Comparison of ENCODE assay signal across 27 mouse cellular contexts in the genomic region with DNA sequence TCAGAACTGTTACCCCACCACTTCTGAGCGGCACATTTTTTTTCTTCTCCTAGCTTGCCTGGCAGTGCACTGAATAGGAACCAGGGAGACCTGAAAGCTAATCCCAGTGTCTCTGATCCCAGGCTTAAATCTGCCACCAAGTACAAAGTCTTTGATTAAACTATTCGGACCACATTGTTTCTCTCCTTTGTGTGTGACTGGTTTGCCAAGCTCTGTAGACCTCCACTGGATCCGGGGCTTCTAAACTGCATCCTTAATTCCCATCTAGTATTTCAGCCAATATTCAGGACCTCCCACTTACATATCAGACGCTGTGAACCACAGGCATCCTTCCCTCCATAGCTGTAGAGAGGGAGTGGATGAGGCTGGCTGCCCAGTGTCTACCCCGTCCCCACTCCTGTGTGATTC. TPM values are rescaled to one million over a fixed set of nuclear protein-coding genes. Genes with fewer than 3 reads are reported as not detected.
A peak's percentile ranks its signal among the peaks of the same experiment; 100 is the strongest.
DNase-seq lines count a peak whose midpoint lies in the region; ATAC-seq and TF ChIP-seq lines count a peak whose summit lies in the region.
"Had no signal": no experiment of that assay in that cellular context is flagged by ENCODE, and none has a peak within 500 bp of the region (broad histone marks: within the 10 kb centered on the region; RNA-seq: fewer than 3 reads in every experiment).

No protein-coding gene starts in this region.

- no peaks in the 10 kb centered on the region for H3K36me3 ChIP-seq in heart, embryonic 10.5 days
- H3K36me3 ChIP-seq in forebrain, embryonic 15.5 days, result 0 out of 2 replicates have a peak, but pooled peaks cover 2% of the 10 kb centered on the region
- H3K36me3 ChIP-seq in midbrain, embryonic 14.5 days (ENCODE audit: control insufficient read depth, insufficient read depth, low read length), result peaks cover 12% of the 10 kb centered on the region

- no peak overlapping the region for H3K27ac ChIP-seq in heart, embryonic 10.5 days
- no peak overlapping the region for H3K27ac ChIP-seq in forebrain, embryonic 15.5 days (replicated peaks)
- 0 out of 2 replicates have a peak overlapping the region, but pooled peaks have one; percentile 0 for H3K27ac ChIP-seq in midbrain, embryonic 14.5 days (replicated peaks; ENCODE audit: low read depth, low read length)
- H3K27ac ChIP-seq: embryonic facial prominence, embryonic 13.5 days; hindbrain, embryonic 12.5 days had no signal

- DNase-seq in heart, embryonic 10.5 days (ENCODE audit: low spot score), result peak; percentile 41
- DNase-seq in heart, postnatal 36 days, result no peak
- DNase-seq in brain, embryonic 14.5 days (ENCODE audit: low read depth), result peak; percentile 74
- no peak for DNase-seq in midbrain, embryonic 14.5 days
- DNase-seq in left cerebral cortex, postnatal 10 days (ENCODE audit: extremely low spot score in 1 of 2, low spot score in 2 of 2), result no peak
- DNase-seq in yolk sac, embryonic 10.5 days (ENCODE audit: low spot score), result no peak
- DNase-seq: B cell, adult 2 months; cerebellum, adult 8-10 months; gastrocnemius, postnatal 36 days; left cerebral cortex, postnatal 4 days; lung, adult 18-20 months; lung, postnatal 14 days; right cerebral cortex, postnatal 14 days; spleen, adult 18-20 months; thymus, postnatal 36 days had no signal

- H3K4me2 ChIP-seq in forebrain, embryonic 15.5 days (replicated peaks), result no peak overlapping the region
- H3K4me2 ChIP-seq in midbrain, embryonic 14.5 days (ENCODE audit: low read length), result no peak overlapping the region
- H3K4me2 ChIP-seq: embryonic facial prominence, embryonic 13.5 days; hindbrain, embryonic 12.5 days had no signal

- H3K4me3 ChIP-seq in heart, embryonic 10.5 days, result no peak overlapping the region
- no peak overlapping the region for H3K4me3 ChIP-seq in forebrain, embryonic 15.5 days
- H3K4me3 ChIP-seq in midbrain, embryonic 14.5 days (replicated peaks; ENCODE audit: low read depth, low read length), result no peak overlapping the region
- H3K4me3 ChIP-seq: embryonic facial prominence, embryonic 13.5 days; hindbrain, embryonic 12.5 days had no signal

- TF ChIP-seq POLR2A in brain, embryonic 14.5 days (IDR thresholded peaks at IDR 0.05; ENCODE audit: borderline replicate concordance, extremely low read depth, insufficient read depth, insufficient read length, poor library complexity, severe bottlenecking), result no peak

- WGBS in heart, embryonic 10.5 days, result 80% methylated on average over 5 of the region's 5 CpGs
- 16% methylated on average over 5 of the region's 5 CpGs for WGBS in forebrain, embryonic 15.5 days
- WGBS in midbrain, embryonic 14.5 days, result 16% methylated on average over 5 of the region's 5 CpGs

- no peak overlapping the region for H3K9ac ChIP-seq in forebrain, embryonic 15.5 days (replicated peaks)
- H3K9ac ChIP-seq in midbrain, embryonic 14.5 days (replicated peaks; ENCODE audit: low read length), result no peak overlapping the region
- H3K9ac ChIP-seq: embryonic facial prominence, embryonic 13.5 days; hindbrain, embryonic 12.5 days had no signal

- intact Hi-C loops in heart, postnatal 36 days (cut with DNase I), result no loop called here
- intact Hi-C loops in left cerebral cortex, postnatal 10 days (cut with DNase I), result no loop called here

- H3K4me1 ChIP-seq in heart, embryonic 10.5 days, result no peaks in the 10 kb centered on the region
- H3K4me1 ChIP-seq in forebrain, embryonic 15.5 days, result peaks cover 14% of the 10 kb centered on the region
- 0 out of 2 replicates have a peak, but pooled peaks cover 9% of the 10 kb centered on the region for H3K4me1 ChIP-seq in midbrain, embryonic 14.5 days (ENCODE audit: control insufficient read depth, insufficient read depth, low read length)
- H3K4me1 ChIP-seq: embryonic facial prominence, embryonic 13.5 days; hindbrain, embryonic 12.5 days had no signal

- no peak for TF ChIP-seq CTCF in brain, embryonic 14.5 days (IDR thresholded peaks at IDR 0.05; ENCODE audit: borderline replicate concordance, extremely low read depth, insufficient read depth, insufficient read length)

- H3K9me3 ChIP-seq in heart, embryonic 10.5 days, result no peaks in the 10 kb centered on the region
- H3K9me3 ChIP-seq in forebrain, embryonic 15.5 days, result no peaks in the 10 kb centered on the region
- no peaks in the 10 kb centered on the region; the same call in 1 of the 2 replicates for H3K9me3 ChIP-seq in midbrain, embryonic 14.5 days (ENCODE audit: control insufficient read depth, low read length)
- H3K9me3 ChIP-seq: embryonic facial prominence, embryonic 13.5 days; hindbrain, embryonic 12.5 days had no signal

- H3K27me3 ChIP-seq in heart, embryonic 10.5 days (ENCODE audit: insufficient read depth, poor library complexity, severe bottlenecking), result no peaks in the 10 kb centered on the region
- no peaks in the 10 kb centered on the region for H3K27me3 ChIP-seq in forebrain, embryonic 15.5 days
- H3K27me3 ChIP-seq in midbrain, embryonic 14.5 days (ENCODE audit: control insufficient read depth, insufficient read depth, low read length), result no peaks in the 10 kb centered on the region
- H3K27me3 ChIP-seq: embryonic facial prominence, embryonic 13.5 days; hindbrain, embryonic 12.5 days had no signal

- ATAC-seq in forebrain, embryonic 15.5 days (replicated peaks), result peak; percentile 67
- ATAC-seq in midbrain, embryonic 14.5 days (ENCODE audit: low FRiP score, low TSS enrichment), result no peak

RNA-seq across cellular contexts. Expression of gene Gm10577, which starts 12.1 kb away (rescaled TPM):
- not detected in 2 replicates for polyA plus RNA-seq in heart, embryonic 10.5 days (2016; fragmentation: Nextera tagmentation; extraction: Ambion mirVana)
- not detected for total RNA-seq in heart, postnatal 36 days (2021)
- polyA plus RNA-seq in brain, embryonic 14.5 days (2012; rRNA removed), result not detected in 2 replicates
- not detected in 2 replicates for polyA plus RNA-seq in forebrain, embryonic 15.5 days (2015; fragmentation: Nextera tagmentation; extraction: Ambion mirVana)
- polyA plus RNA-seq in midbrain, embryonic 14.5 days (2014; fragmentation: Nextera tagmentation; extraction: Ambion mirVana), result not detected in 2 replicates
- total RNA-seq in left cerebral cortex, postnatal 10 days (2021), result not detected
- total RNA-seq: common myeloid progenitor, adult 5-6 weeks; gastrocnemius, postnatal 36 days; layer of hippocampus, adult 18-20 months; left cerebral cortex, postnatal 4 days; liver, adult 2 months; megakaryocyte, adult 5-6 weeks had no signal
- polyA plus RNA-seq: embryonic facial prominence, embryonic 13.5 days; heart, postnatal 0 days; hindbrain, embryonic 12.5 days; intestine, embryonic 14.5 days; kidney, embryonic 14.5 days; liver, adult 2 months; neural tube, embryonic 14.5 days; stomach, embryonic 14.5 days had no signal

Comparison
In these comparisons a context has a peak if more than half of its experiments do, and no peak if none do; other contexts are left out.
1. DNase-seq: peak in heart, embryonic 10.5 days (single experiment) and brain, embryonic 14.5 days (single experiment); none in heart, postnatal 36 days (0 of 2), midbrain, embryonic 14.5 days (single experiment), left cerebral cortex, postnatal 10 days (0 of 2) and yolk sac, embryonic 10.5 days (single experiment).